Mouse (Mus musculus): Measurements from ENCODE around the gene Neb.
A peak's percentile ranks its signal among the peaks of the same experiment; 100 is the strongest.
"Not testable (repeated sequence)": the region's sequence is repeated elsewhere in the genome, so short reads cannot be mapped to it uniquely, and the experiment has no call there.

Neb gene

GRCm38 (mm10) chr2:52177726-52178125 lies 200.5 kb downstream of the Neb start:
- ATAC-seq (ENCODE audit: low TSS enrichment) = no peak

- ATAC-seq (ENCODE audit: low TSS enrichment) = peak; percentile 50
These were observed 201.1 kb downstream of the Neb start for GRCm38 (mm10) chr2:52177184-52177583.

DNA sequence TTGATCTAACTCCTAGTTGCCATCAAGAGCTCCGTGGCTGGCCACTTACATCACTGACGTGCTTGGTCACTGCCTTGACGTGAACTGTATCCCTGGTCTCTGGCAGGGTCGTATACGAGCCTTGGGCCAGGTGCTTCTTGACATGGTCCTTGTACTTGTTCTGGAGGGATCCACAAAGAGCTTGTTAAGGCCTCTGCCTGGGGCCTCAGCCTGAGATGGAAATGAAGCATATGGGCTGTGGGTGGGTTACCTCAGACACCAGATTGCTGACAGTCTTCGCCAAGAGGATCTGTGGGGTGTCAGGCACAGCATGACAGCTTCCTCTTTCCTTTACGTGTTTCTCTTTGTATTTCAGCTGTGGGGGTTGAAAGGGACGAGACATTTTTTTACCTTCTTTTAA lies 201.7 kb downstream of the Neb start:
- peak; percentile 99 for ATAC-seq (ENCODE audit: low TSS enrichment)

DNA sequence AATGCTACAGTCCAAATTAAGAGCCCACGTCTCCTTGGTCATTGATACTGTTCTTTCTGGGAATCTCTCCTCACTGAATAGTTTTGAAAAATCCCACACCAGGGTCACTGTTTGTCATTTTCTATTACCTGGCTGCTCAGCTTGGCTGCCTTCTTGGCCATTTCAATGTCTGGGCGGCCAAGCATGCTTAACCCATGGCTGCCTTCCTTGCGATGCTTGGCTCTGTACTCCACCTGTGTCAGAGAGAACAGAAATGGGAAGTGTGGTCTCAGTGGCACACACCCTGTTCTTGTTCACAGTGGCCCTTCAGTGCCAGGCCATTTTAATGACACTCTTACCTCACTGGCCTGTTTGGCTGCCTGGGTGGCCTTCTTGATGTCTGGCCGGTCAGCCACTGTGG lies 203.3 kb downstream of the Neb start:
- no peak for ATAC-seq (ENCODE audit: low TSS enrichment)

DNA sequence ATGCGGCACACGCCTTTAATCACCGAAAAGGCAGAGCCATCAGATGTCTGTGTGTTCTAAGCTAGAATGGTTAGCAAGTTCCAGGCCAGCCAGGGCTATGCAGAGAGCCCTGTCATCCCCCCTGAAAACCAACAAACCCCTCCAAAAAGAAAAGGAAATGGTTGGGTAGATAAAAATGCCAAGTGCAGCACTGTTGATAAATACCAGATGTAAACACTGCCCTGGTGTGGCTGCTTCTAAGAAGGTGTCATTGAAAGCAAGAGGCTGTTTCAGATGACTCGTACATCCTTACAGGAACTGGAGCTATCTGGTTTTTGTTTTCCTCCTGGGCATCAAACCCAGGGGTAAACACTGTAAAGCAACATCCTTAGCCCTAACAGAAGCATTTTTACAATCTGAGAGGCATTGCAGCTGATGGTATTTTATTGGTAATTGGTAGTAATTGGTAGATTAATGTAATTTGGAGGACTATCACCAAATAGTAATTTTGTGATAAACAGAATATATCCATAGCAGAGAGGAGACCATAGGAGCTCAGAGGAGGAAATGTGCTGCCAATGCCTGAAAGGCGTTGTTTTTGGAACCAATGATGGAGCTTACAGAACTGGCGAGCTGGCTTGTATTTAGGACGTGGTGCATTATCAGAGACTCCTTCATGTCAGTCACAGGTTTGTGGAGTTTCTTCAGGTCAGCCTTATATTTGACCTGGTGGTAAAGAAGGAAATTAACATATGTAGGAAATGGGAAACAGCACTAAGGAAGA lies 208.8 kb downstream of the Neb start:
- ATAC-seq (ENCODE audit: low TSS enrichment) = no peak

GRCm38 (mm10) chr2:52153064-52153463 lies 225.2 kb downstream of the Neb start:
- no peak for ATAC-seq (ENCODE audit: low TSS enrichment)

- ATAC-seq (ENCODE audit: low TSS enrichment) = peak; percentile 23; the same call in 1 of the 2 replicates
These were observed 244.9 kb downstream of the Neb start for GRCm38 (mm10) chr2:52133351-52133750.

- ATAC-seq (ENCODE audit: low TSS enrichment) = not testable (repeated sequence)
These were observed 246.9 kb downstream of the Neb start for GRCm38 (mm10) chr2:52131370-52131769.

GRCm38 (mm10) chr2:52114086-52114485 lies 264.2 kb downstream of the Neb start:
- ATAC-seq (ENCODE audit: low TSS enrichment) = no peak
